Mouse (Mus musculus): ENCODE measurements around the gene Nfkbil1. TPM values are rescaled to one million over a fixed set of nuclear protein-coding genes. Genes with fewer than 3 reads are reported as not detected.

Gene Nfkbil1
- polyA plus RNA-seq, 1 experiment from 2014 or later: 9.4 TPM

GRCm38 (mm10) chr17:35201128-35201527 is 34.5 kb downstream of the Nfkbil1 start:
- H3K27me3 ChIP-seq (ENCODE audit: control insufficient read depth, insufficient read depth, low read depth, low read length): peaks cover 12% of the 10 kb centered on the region
- 86% methylated on average over 11 of the region's 11 CpGs for WGBS
- no peak overlapping the region for H3K27ac ChIP-seq (ENCODE audit: low read length)
- no peak overlapping the region for H3K4me2 ChIP-seq (ENCODE audit: low read length)
- H3K9me3 ChIP-seq (replicated peaks; ENCODE audit: control insufficient read depth, low read length, poor library complexity, severe bottlenecking): no peaks in the 10 kb centered on the region
- no peaks in the 10 kb centered on the region for H3K36me3 ChIP-seq (ENCODE audit: control insufficient read depth, insufficient read depth, low read length)
- no peak overlapping the region for H3K9ac ChIP-seq (ENCODE audit: low read depth, low read length)
- 0 out of 2 replicates have a peak, but pooled peaks cover under 1% of the 10 kb centered on the region for H3K4me1 ChIP-seq (ENCODE audit: control insufficient read depth, insufficient read depth, low read length)
- ATAC-seq: no peak
- no peak overlapping the region for H3K4me3 ChIP-seq (ENCODE audit: low read depth, low read length)

DNA sequence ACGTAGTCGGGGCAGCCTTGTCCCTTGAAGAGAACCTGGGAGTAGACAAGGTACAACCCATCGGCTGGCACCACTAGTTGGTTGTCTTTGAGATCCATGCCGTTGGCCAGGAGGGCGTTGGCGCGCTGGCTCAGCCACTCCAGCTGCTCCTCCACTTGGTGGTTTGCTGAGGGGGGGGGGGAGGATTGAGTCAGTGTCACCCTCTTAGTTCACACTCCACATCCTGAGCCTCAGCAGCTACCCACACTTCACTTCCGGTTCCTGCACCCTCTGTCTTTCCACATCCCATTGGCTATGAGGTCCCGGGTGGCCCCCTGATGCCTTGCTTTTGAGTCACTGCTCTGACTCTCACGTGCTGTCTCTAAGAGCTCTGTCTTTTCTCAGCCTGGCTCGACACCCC is 35.2 kb downstream of the Nfkbil1 start:
- Histone ChIP-seq H3K9ac (ENCODE audit: low read depth, low read length) (no peak overlapping the region), H3K4me2 (ENCODE audit: low read length) (no peak overlapping the region), H3K27me3 (ENCODE audit: control insufficient read depth, insufficient read depth, low read depth, low read length) (peaks cover 18% of the 10 kb centered on the region), H3K4me1 (ENCODE audit: control insufficient read depth, insufficient read depth, low read length) (peaks cover 7% of the 10 kb centered on the region; the same call in 1 of the 2 replicates), H3K9me3 (replicated peaks; ENCODE audit: control insufficient read depth, low read length, poor library complexity, severe bottlenecking) (no peaks in the 10 kb centered on the region), H3K27ac (ENCODE audit: low read length) (no peak overlapping the region), H3K4me3 (ENCODE audit: low read depth, low read length) (no peak overlapping the region), H3K36me3 (ENCODE audit: control insufficient read depth, insufficient read depth, low read length) (no peaks in the 10 kb centered on the region)
- 90% methylated on average over 11 of the region's 11 CpGs for WGBS
- ATAC-seq: no peak

DNA sequence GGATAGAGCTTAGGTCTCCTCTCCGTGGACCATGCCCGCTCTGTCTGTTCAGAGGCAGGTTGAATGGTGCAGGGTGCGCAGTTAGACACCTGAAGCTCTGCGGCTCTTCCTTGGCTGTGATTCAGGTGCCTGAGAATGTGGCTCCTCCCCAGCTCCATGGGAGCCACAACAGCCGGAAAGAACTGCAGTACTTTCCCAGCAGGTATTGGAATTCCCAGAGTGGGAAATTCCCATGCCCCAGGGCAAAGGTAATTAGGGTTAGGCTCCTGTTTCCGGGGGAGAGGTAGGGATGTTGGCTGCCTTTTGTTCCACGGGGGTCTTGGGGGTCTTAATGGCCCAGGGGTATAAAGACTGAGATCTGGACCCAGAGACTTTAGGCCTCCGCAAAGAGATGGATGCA is 36.6 kb downstream of the Nfkbil1 start:
- H3K27me3 ChIP-seq (ENCODE audit: control insufficient read depth, insufficient read depth, low read depth, low read length): peaks cover 25% of the 10 kb centered on the region
- H3K9ac ChIP-seq (ENCODE audit: low read depth, low read length): no peak overlapping the region
- no peak overlapping the region for H3K27ac ChIP-seq (ENCODE audit: low read length)
- WGBS: 36% methylated on average over 8 of the region's 8 CpGs
- peaks cover 9% of the 10 kb centered on the region; the same call in 1 of the 2 replicates for H3K4me1 ChIP-seq (ENCODE audit: control insufficient read depth, insufficient read depth, low read length)
- H3K36me3 ChIP-seq (ENCODE audit: control insufficient read depth, insufficient read depth, low read length): no peaks in the 10 kb centered on the region
- H3K4me2 ChIP-seq (ENCODE audit: low read length): no peak overlapping the region
- H3K9me3 ChIP-seq (replicated peaks; ENCODE audit: control insufficient read depth, low read length, poor library complexity, severe bottlenecking): no peaks in the 10 kb centered on the region
- no peak overlapping the region for H3K4me3 ChIP-seq (ENCODE audit: low read depth, low read length)
- ATAC-seq: no peak

DNA sequence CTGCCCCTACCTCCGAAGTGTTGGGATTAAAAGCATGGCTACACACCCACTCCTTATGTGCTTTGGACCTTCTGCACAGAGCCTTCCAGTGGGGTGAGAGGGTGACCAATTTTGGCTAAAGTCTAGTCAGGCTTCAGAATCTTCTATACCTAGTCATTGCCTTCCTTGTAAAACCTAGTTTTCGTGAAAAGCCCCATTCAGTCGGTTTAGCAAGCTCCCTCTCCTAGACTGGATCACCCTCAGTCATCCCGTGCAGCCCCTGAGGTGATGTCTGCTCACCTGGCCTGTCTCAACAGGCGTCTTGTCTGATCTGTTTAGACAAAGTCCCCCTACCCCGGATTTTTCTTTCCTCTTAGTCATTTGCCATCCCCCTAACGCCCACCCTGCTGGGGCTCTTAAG is 37.6 kb downstream of the Nfkbil1 start:
- Histone ChIP-seq H3K4me3 (ENCODE audit: low read depth, low read length) (no peak overlapping the region), H3K9ac (ENCODE audit: low read depth, low read length) (no peak overlapping the region), H3K4me2 (ENCODE audit: low read length) (no peak overlapping the region), H3K9me3 (replicated peaks; ENCODE audit: control insufficient read depth, low read length, poor library complexity, severe bottlenecking) (no peaks in the 10 kb centered on the region), H3K27me3 (ENCODE audit: control insufficient read depth, insufficient read depth, low read depth, low read length) (peaks cover 21% of the 10 kb centered on the region), H3K27ac (ENCODE audit: low read length) (no peak overlapping the region), H3K36me3 (ENCODE audit: control insufficient read depth, insufficient read depth, low read length) (no peaks in the 10 kb centered on the region), H3K4me1 (ENCODE audit: control insufficient read depth, insufficient read depth, low read length) (peaks cover 9% of the 10 kb centered on the region; the same call in 1 of the 2 replicates)
- ATAC-seq: no peak
- WGBS: 70% methylated on average over 7 of the region's 7 CpGs

DNA sequence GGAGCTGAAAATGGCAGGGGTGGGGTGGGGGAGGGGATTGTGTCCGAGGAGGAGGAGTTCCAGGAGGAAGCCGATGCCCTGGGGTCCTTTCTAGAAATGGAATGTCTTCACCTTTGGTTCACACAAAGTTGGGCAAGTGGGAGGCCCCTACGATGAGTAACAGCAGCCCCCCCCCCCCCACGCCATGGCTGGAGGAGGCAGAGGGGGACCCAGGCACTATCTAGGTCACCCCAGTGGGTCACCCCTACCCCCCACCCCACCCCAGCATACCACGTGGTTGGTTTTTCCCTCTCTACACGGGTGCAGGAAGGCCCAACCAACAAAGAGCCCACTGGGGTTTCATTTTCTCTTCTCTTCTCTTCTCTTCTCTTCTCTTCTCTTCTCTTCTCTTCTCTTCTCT is 38.5 kb downstream of the Nfkbil1 start:
- 50% methylated on average over 5 of the region's 6 CpGs for WGBS
- ATAC-seq: no peak

DNA sequence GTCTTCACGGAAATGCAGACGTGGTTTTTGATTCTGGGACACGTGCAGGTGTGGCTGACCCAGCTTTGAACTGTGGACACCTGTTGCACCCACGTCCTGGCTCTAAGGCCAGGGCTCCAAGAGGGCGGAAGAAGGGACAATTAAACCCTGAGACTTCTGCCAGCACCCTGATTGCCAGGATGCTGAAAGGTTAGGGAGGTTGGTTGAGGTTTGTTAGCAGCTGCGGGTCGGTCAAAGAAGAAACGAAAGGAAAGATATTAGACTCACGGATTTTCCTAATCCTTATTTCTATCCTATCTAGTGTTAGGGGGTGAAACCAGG is 39.3 kb downstream of the Nfkbil1 start:
- Histone ChIP-seq H3K4me2 (ENCODE audit: low read length) (peak overlapping the region; percentile 67), H3K27me3 (ENCODE audit: control insufficient read depth, insufficient read depth, low read depth, low read length) (peaks cover 21% of the 10 kb centered on the region), H3K4me1 (ENCODE audit: control insufficient read depth, insufficient read depth, low read length) (peaks cover 9% of the 10 kb centered on the region; the same call in 1 of the 2 replicates), H3K4me3 (ENCODE audit: low read depth, low read length) (peak overlapping the region; percentile 45), H3K9ac (ENCODE audit: low read depth, low read length) (no peak overlapping the region), H3K27ac (ENCODE audit: low read length) (no peak overlapping the region), H3K9me3 (replicated peaks; ENCODE audit: control insufficient read depth, low read length, poor library complexity, severe bottlenecking) (no peaks in the 10 kb centered on the region), H3K36me3 (ENCODE audit: control insufficient read depth, insufficient read depth, low read length) (no peaks in the 10 kb centered on the region)
- ATAC-seq: no peak
- 33% methylated on average over 9 of the region's 9 CpGs for WGBS

More for the DNA sequence above, 38.5 kb downstream of the Nfkbil1 start:
- Histone ChIP-seq H3K36me3 (ENCODE audit: control insufficient read depth, insufficient read depth, low read length) (no peaks in the 10 kb centered on the region), H3K4me3 (ENCODE audit: low read depth, low read length) (no peak overlapping the region), H3K4me1 (ENCODE audit: control insufficient read depth, insufficient read depth, low read length) (peaks cover 9% of the 10 kb centered on the region; the same call in 1 of the 2 replicates), H3K27ac (ENCODE audit: low read length) (no peak overlapping the region), H3K4me2 (ENCODE audit: low read length) (no peak overlapping the region), H3K9me3 (replicated peaks; ENCODE audit: control insufficient read depth, low read length, poor library complexity, severe bottlenecking) (no peaks in the 10 kb centered on the region), H3K9ac (ENCODE audit: low read depth, low read length) (no peak overlapping the region), H3K27me3 (ENCODE audit: control insufficient read depth, insufficient read depth, low read depth, low read length) (peaks cover 21% of the 10 kb centered on the region)

DNA sequence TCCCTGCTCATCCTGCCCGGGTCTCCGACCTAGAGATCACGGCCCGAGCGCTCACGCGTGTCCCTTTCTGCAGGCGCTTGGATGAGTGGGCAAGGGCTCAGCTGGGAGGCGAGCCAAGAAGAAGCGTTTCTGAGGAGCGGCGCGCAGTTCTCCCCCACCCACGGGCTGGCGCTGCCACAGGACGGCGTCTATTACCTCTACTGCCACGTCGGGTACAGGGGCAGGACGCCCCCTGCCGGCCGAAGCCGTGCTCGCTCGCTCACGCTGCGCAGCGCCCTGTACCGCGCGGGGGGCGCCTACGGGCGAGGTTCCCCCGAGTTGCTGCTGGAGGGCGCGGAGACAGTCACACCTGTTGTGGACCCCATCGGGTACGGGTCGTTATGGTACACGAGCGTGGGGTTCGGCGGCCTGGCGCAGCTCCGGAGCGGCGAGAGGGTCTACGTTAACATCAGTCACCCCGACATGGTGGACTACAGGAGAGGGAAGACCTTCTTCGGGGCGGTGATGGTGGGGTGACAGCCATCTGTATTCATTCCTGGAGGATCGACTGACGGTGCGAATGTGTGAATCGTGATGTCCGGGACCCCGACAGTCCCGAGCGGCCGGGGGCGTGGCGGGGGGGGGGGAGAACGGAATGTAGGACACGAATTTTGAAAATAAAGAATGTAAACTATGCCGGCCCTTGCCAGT is 39.8 kb downstream of the Nfkbil1 start:
- H3K4me3 ChIP-seq (ENCODE audit: low read depth, low read length): peak overlapping the region; percentile 45

DNA sequence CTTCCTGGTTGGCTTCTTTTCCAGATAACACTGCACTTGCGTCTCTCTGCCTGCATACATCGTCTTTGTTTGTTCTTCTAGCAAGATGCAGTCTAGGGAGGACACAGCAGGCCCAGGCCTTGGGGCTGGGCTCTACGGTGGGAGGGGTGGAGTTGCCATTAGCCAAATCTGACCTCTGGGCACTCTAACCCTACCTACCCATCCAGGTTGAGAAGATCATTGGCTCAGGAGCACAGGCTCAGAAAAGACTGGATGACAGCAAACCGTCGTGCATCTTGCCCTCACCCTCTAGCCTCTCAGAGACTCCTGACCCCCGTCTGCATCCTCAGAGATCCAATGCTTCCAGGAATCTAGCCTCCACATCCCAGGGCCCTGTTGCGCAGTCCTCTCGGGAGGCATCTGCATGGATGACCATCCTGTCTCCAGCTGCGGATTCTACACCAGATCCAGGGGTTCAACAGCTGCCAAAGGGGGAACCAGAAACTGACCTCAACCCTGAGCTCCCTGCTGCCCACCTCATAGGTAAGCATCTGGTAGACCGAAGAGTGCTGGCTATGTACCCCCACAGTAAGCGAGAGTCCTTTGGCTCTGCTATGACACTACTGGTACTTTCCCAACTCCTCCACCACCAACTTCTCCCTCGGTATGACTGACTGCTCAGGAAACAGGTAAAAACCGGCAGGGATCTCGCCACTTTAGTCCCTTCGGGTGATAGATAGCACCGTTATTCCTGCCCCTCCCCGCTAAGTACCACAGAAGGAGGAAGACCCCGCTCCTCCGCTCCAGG is 40.6 kb downstream of the Nfkbil1 start:
- Histone ChIP-seq H3K9me3 (replicated peaks; ENCODE audit: control insufficient read depth, low read length, poor library complexity, severe bottlenecking) (no peaks in the 10 kb centered on the region), H3K4me2 (ENCODE audit: low read length) (peak overlapping the region; percentile 67), H3K27me3 (ENCODE audit: control insufficient read depth, insufficient read depth, low read depth, low read length) (peaks cover 21% of the 10 kb centered on the region), H3K4me1 (ENCODE audit: control insufficient read depth, insufficient read depth, low read length) (peaks cover 9% of the 10 kb centered on the region; the same call in 1 of the 2 replicates), H3K4me3 (ENCODE audit: low read depth, low read length) (peak overlapping the region; percentile 45), H3K27ac (ENCODE audit: low read length) (no peak overlapping the region), H3K36me3 (ENCODE audit: control insufficient read depth, insufficient read depth, low read length) (no peaks in the 10 kb centered on the region), H3K9ac (ENCODE audit: low read depth, low read length) (peak overlapping the region; percentile 61; the same call in 1 of the 2 replicates)
- 45% methylated on average over 19 of the region's 19 CpGs for WGBS
- no peak for ATAC-seq

More for the DNA sequence above, 39.8 kb downstream of the Nfkbil1 start:
- ATAC-seq: peak; percentile 56; the same call in 1 of the 2 replicates
- no peaks in the 10 kb centered on the region for H3K36me3 ChIP-seq (ENCODE audit: control insufficient read depth, insufficient read depth, low read length)
- H3K9ac ChIP-seq (ENCODE audit: low read depth, low read length): peak overlapping the region; percentile 61
- WGBS: 2% methylated on average over 66 of the region's 66 CpGs
- H3K27ac ChIP-seq (ENCODE audit: low read length): no peak overlapping the region
- H3K4me1 ChIP-seq (ENCODE audit: control insufficient read depth, insufficient read depth, low read length): peaks cover 9% of the 10 kb centered on the region; the same call in 1 of the 2 replicates
- H3K27me3 ChIP-seq (ENCODE audit: control insufficient read depth, insufficient read depth, low read depth, low read length): peaks cover 21% of the 10 kb centered on the region
- H3K9me3 ChIP-seq (replicated peaks; ENCODE audit: control insufficient read depth, low read length, poor library complexity, severe bottlenecking): no peaks in the 10 kb centered on the region
- H3K4me2 ChIP-seq (ENCODE audit: low read length): peak overlapping the region; percentile 67

Measured in midbrain, embryonic 16.5 days (tissue).